Mouse (Mus musculus) hindbrain, embryonic 13.5 days (tissue): ENCODE measurements around the gene 5830473C10Rik. TPM values are rescaled to one million over a fixed set of nuclear protein-coding genes. Genes with fewer than 3 reads are reported as not detected.
"Not testable (repeated sequence)": the region's sequence is repeated elsewhere in the genome, so short reads cannot be mapped to it uniquely, and the experiment has no call there.

Experiments used
- ATAC-seq: fragments of 200-750 bp; cut with Nextera tagmentation; 2 replicates; pipeline ENCODE4 v1.8.0; 2017; ENCODE audit warnings: moderate TSS enrichment; ENCODE audit not compliant: low FRiP score
- H3K27ac ChIP-seq: fragments of 300-500 bp; sonication (generic); 2 replicates; pipeline ENCODE4 v1.5.1; 2015; ENCODE audit warnings: inconsistent platforms, mild to moderate bottlenecking, moderate library complexity
- H3K27me3 ChIP-seq: fragments of 300-500 bp; sonication (generic); 2 replicates; pipeline ENCODE4 v1.6.1; 2015; ENCODE audit warnings: mild to moderate bottlenecking, inconsistent platforms
- H3K36me3 ChIP-seq: fragments of 300-500 bp; sonication (generic); 2 replicates; pipeline ENCODE4 v1.6.1; 2015; ENCODE audit warnings: mild to moderate bottlenecking, inconsistent platforms
- H3K4me1 ChIP-seq: fragments of 300-500 bp; sonication (generic); replicated peaks from 2 replicates; pipeline ENCODE4 v1.6.1; 2015; ENCODE audit warnings: inconsistent platforms
- H3K4me2 ChIP-seq: fragments of 300-500 bp; sonication (generic); 2 replicates; pipeline ENCODE4 v1.6.1; 2015; ENCODE audit warnings: inconsistent platforms, mild to moderate bottlenecking, moderate library complexity
- H3K4me3 ChIP-seq: fragments of 300-500 bp; sonication (generic); 2 replicates; pipeline ENCODE4 v1.5.1; 2015; ENCODE audit warnings: mild to moderate bottlenecking, inconsistent platforms
- H3K9ac ChIP-seq: fragments of 300-500 bp; sonication (generic); 2 replicates; pipeline ENCODE4 v1.6.1; 2015; ENCODE audit warnings: mild to moderate bottlenecking, inconsistent platforms
- H3K9me3 ChIP-seq: fragments of 300-500 bp; sonication (generic); 2 replicates; pipeline ENCODE4 v1.6.1; 2016; ENCODE audit warnings: inconsistent platforms
- WGBS: fragments of 180-500 bp; shearing (Covaris S2); methylation state at CpG from one replicate; pipeline ENCODE4 v1.1.7; 2015; 5-methylcytosine and 5-hydroxymethylcytosine counted together
- polyA plus RNA-seq: library from polyadenylated mRNA; unstranded; fragments of >200 nt; fragmentation: Nextera tagmentation; extraction: Ambion mirVana; gene quantifications from 2 replicates; pipeline ENCODE4 v1.2.1, GENCODE M21; 2015

5830473C10Rik gene
- polyA plus RNA-seq, 1 experiment from 2014 or later, result not detected

- 65% methylated on average over 13 of the region's 13 CpGs for WGBS
- H3K4me2 ChIP-seq, result no peak overlapping the region
- no peaks in the 10 kb centered on the region for H3K36me3 ChIP-seq
- H3K9ac ChIP-seq, result no peak overlapping the region
- H3K4me1 ChIP-seq, result no peaks in the 10 kb centered on the region
- no peaks in the 10 kb centered on the region for H3K27me3 ChIP-seq
- no peaks in the 10 kb centered on the region for H3K9me3 ChIP-seq
- no peak for ATAC-seq
- H3K27ac ChIP-seq, result no peak overlapping the region
- H3K4me3 ChIP-seq, result no peak overlapping the region
Measured at GRCm38 (mm10) chr5:90603407-90603923, 42.6 kb downstream of the 5830473C10Rik start.

GRCm38 (mm10) chr5:90608906-90609305 is 48.0 kb downstream of the 5830473C10Rik start:
- no peak for ATAC-seq
- WGBS, result 67% methylated on average over 11 of the region's 11 CpGs
- Histone ChIP-seq H3K4me2 (no peak overlapping the region), H3K9ac (no peak overlapping the region), H3K27ac (no peak overlapping the region), H3K36me3 (no peaks in the 10 kb centered on the region), H3K9me3 (no peaks in the 10 kb centered on the region), H3K4me1 (no peaks in the 10 kb centered on the region), H3K27me3 (no peaks in the 10 kb centered on the region), H3K4me3 (no peak overlapping the region)

DNA sequence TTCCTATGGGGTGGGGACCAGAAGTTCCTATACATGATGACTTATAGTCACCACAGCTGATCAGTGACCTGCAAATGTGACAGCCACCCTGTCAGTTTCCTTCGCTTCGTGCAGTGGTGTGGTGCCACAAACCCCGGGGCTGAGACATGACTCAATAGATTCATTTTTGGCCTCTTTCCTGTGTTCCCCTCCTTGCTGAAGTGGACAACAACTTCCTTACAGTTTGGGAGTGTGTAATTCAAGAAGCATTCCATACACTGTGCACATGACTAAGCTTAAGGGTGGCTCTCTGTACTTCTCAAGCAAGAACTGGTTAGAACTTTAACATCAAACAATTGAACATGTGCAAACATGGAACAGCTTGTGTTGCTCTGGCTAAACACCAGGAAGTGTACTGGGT is 50.5 kb downstream of the 5830473C10Rik start:
- no peak overlapping the region for H3K27ac ChIP-seq
- H3K9me3 ChIP-seq, result no peaks in the 10 kb centered on the region
- ATAC-seq, result no peak
- WGBS, result 82% methylated on average over 3 of the region's 3 CpGs
- H3K4me3 ChIP-seq, result no peak overlapping the region
- no peaks in the 10 kb centered on the region for H3K4me1 ChIP-seq
- no peak overlapping the region for H3K9ac ChIP-seq
- H3K4me2 ChIP-seq, result no peak overlapping the region
- H3K27me3 ChIP-seq, result no peaks in the 10 kb centered on the region
- H3K36me3 ChIP-seq, result no peaks in the 10 kb centered on the region

DNA sequence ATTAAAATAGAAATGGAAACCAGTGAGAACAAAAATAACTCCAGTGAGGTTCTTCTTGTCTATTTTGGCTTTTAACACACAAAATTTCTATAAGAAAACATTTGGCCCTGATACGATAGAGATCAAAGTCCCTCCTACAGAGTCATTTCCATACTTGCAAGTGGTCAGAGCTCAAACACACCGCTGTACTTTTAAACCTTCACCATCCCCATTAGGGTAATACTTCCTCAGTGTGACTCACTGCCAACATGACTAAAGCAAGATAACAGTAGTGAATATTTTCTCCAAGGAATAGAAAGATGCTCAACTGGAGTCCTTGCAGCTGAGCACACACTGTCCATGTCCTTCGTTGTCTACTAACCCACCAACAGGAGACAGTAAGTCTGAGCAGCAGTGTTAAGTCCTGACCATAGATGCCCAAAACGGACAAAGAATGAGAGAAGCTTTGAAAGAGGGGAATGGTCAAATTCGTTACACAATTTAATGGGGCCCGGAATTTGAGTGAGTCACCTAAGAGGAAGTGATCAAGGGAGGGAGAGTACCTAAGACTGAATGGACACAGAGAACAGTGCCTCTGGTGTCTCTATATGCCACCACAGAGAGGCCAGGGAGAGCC is 51.2 kb downstream of the 5830473C10Rik start:
- no peaks in the 10 kb centered on the region for H3K36me3 ChIP-seq
- H3K4me2 ChIP-seq, result no peak overlapping the region
- H3K9me3 ChIP-seq, result no peaks in the 10 kb centered on the region
- H3K27ac ChIP-seq, result no peak overlapping the region
- no peak for ATAC-seq
- H3K27me3 ChIP-seq, result no peaks in the 10 kb centered on the region
- no peak overlapping the region for H3K4me3 ChIP-seq
- H3K9ac ChIP-seq, result no peak overlapping the region
- no peaks in the 10 kb centered on the region for H3K4me1 ChIP-seq
- 83% methylated on average over 6 of the region's 6 CpGs for WGBS

DNA sequence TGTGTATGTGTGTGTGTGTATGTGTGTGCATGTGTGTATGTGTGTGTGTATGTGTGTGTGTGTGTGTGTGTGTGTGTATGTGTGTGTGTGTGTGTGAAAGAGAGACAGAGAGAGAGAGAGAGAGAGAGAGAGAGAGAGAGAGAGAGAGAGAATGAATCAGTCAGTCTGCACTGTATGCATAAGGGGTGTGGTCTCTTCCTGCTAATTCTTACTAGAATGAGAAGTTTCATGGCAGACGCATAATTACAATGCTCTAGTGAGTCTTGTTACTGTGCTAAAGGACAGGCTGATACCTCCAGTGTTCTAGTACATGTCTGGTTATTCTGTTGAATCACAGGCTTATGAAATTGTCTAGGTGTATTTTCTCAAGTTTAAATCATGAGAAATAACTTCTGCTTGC is 51.8 kb downstream of the 5830473C10Rik start:
- not testable (repeated sequence) for H3K4me2 ChIP-seq, H3K9me3 ChIP-seq, ATAC-seq, H3K9ac ChIP-seq, H3K36me3 ChIP-seq, H3K4me3 ChIP-seq, H3K4me1 ChIP-seq, H3K27ac ChIP-seq, H3K27me3 ChIP-seq
- WGBS, result 90% methylated on average over 1 of the region's 1 CpGs

DNA sequence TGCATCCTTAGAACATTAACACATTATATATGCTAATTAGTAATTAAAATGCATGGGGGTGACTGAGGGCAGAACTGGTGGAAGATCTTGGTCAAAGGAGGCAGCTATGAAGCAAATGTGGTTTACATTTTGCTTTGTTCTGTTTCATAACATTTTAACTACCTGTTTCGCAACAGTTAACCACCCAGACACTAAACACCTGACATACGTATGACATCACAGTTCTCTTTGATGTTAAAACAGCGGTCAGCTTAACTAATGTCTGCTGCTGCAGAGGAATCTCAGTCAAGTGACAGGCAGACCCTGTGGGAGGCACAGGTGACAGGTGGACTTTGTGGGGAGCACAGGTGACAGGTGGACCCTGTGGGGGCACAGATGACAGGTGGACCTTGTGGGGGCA is 57.0 kb downstream of the 5830473C10Rik start:
- WGBS, result 90% methylated on average over 3 of the region's 3 CpGs
- no peak for ATAC-seq
- no peak overlapping the region for H3K4me3 ChIP-seq
- H3K36me3 ChIP-seq, result no peaks in the 10 kb centered on the region
- no peaks in the 10 kb centered on the region for H3K27me3 ChIP-seq
- no peak overlapping the region for H3K9ac ChIP-seq
- H3K9me3 ChIP-seq, result no peaks in the 10 kb centered on the region
- H3K4me1 ChIP-seq, result no peaks in the 10 kb centered on the region; the same call in 1 of the 2 replicates
- H3K27ac ChIP-seq, result no peak overlapping the region
- no peak overlapping the region for H3K4me2 ChIP-seq

DNA sequence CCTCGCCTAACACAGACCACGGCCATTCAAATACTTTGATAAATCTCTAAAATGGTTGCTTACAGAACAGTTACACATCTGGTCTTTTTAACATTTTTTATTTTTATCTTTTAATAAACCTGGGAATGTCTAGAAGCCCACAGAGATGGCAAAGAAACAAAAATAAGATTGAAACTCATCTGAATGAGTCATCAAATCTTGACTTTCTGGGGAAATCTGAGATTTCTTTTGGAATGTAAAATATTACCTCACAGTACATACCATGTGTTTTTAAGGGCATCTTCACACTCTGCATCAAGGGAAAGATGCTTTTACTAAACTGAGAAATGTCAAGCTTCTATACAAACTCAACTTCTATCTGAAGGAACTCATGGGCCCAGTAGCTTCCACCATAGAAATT is 60.4 kb downstream of the 5830473C10Rik start:
- Histone ChIP-seq H3K36me3 (no peaks in the 10 kb centered on the region), H3K9me3 (no peaks in the 10 kb centered on the region), H3K27ac (no peak overlapping the region), H3K4me2 (no peak overlapping the region), H3K27me3 (no peaks in the 10 kb centered on the region), H3K9ac (no peak overlapping the region), H3K4me1 (no peaks in the 10 kb centered on the region; the same call in 1 of the 2 replicates), H3K4me3 (no peak overlapping the region)
- WGBS, result 95% methylated on average over 2 of the region's 2 CpGs
- no peak for ATAC-seq

DNA sequence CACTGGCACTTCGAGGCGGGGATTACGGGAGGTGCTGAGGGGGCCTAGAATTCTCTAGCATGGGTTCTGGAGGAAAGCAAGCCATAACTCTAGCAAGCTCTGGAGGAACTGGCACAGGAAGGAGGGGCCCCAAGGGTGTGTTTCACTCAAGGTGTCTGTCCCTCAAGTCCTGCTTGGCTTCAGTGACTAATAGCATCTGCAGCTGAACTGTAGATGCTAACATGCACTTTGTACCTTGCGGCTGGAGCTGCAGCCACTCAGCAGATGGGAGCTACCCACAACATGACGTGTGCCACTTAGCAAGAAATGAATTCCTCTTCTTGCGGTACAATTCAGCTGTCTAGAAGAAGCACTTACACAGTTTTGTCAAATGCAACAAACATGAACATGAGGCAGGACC is 60.8 kb downstream of the 5830473C10Rik start:
- no peak for ATAC-seq
- no peak overlapping the region for H3K4me3 ChIP-seq
- no peaks in the 10 kb centered on the region; the same call in 1 of the 2 replicates for H3K4me1 ChIP-seq
- 98% methylated on average over 6 of the region's 6 CpGs for WGBS
- no peak overlapping the region for H3K9ac ChIP-seq
- no peak overlapping the region for H3K27ac ChIP-seq
- no peaks in the 10 kb centered on the region for H3K27me3 ChIP-seq
- H3K9me3 ChIP-seq, result no peaks in the 10 kb centered on the region
- H3K36me3 ChIP-seq, result no peaks in the 10 kb centered on the region
- no peak overlapping the region for H3K4me2 ChIP-seq

DNA sequence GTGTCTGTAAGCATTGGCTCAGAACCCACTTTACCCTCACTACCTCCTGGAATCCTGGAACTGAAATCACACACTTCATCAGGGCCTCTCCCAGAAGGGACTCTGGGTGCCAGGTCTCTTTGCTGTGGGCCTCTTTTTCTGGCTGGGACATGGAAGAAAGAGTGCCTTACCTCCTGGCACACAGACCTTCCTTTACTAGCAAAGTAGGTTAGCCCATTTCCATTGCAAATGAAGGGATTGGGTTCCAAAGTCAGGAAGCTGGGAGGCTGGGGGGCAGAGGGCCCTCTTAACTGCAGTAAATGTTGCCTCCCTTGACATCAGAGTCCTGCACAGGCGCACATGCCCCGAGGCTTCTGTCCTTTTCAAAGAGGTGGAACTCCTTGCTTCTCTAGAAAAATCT is 62.3 kb downstream of the 5830473C10Rik start:
- Histone ChIP-seq H3K9me3 (no peaks in the 10 kb centered on the region), H3K4me2 (no peak overlapping the region), H3K36me3 (no peaks in the 10 kb centered on the region), H3K27me3 (no peaks in the 10 kb centered on the region), H3K4me3 (no peak overlapping the region), H3K4me1 (no peaks in the 10 kb centered on the region), H3K9ac (no peak overlapping the region), H3K27ac (no peak overlapping the region)
- no peak for ATAC-seq
- 82% methylated on average over 2 of the region's 2 CpGs for WGBS

GRCm38 (mm10) chr5:90624708-90625425 is 64.0 kb downstream of the 5830473C10Rik start:
- no peak for ATAC-seq
- Histone ChIP-seq H3K4me3 (no peak overlapping the region), H3K9ac (no peak overlapping the region), H3K9me3 (no peaks in the 10 kb centered on the region), H3K27me3 (no peaks in the 10 kb centered on the region), H3K36me3 (no peaks in the 10 kb centered on the region), H3K4me1 (no peaks in the 10 kb centered on the region), H3K27ac (no peak overlapping the region), H3K4me2 (no peak overlapping the region)
- 80% methylated on average over 18 of the region's 18 CpGs for WGBS

- H3K27me3 ChIP-seq, result no peaks in the 10 kb centered on the region
- H3K4me2 ChIP-seq, result no peak overlapping the region
- no peak overlapping the region for H3K4me3 ChIP-seq
- no peak overlapping the region for H3K27ac ChIP-seq
- no peak for ATAC-seq
- WGBS, result 94% methylated on average over 4 of the region's 4 CpGs
- H3K4me1 ChIP-seq, result no peaks in the 10 kb centered on the region
- no peaks in the 10 kb centered on the region for H3K9me3 ChIP-seq
- no peaks in the 10 kb centered on the region for H3K36me3 ChIP-seq
- H3K9ac ChIP-seq, result no peak overlapping the region
Measured at GRCm38 (mm10) chr5:90627423-90627822, 66.5 kb downstream of the 5830473C10Rik start.

DNA sequence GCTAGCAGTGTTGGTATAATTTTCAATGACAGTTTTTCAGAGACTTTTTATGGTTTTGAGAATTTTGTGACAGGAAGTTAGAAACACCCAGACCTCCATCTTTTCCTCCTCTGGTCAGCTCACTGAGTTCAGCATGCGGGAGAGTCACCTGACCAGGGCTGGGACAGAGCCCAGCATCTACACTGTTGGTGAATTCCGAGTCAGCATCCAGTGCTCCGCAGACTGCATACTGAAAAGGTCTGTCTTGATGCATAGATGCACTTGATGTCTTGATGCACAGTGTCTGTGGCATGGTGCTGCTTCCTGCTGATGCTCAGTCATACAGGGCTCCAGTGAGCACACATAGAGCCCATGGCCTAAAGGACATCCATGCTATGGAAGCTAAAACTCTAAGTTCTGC is 67.1 kb downstream of the 5830473C10Rik start:
- no peak overlapping the region for H3K27ac ChIP-seq
- no peaks in the 10 kb centered on the region for H3K9me3 ChIP-seq
- H3K27me3 ChIP-seq, result no peaks in the 10 kb centered on the region
- no peak overlapping the region for H3K4me2 ChIP-seq
- WGBS, result 76% methylated on average over 3 of the region's 3 CpGs
- H3K9ac ChIP-seq, result no peak overlapping the region
- no peak for ATAC-seq
- no peak overlapping the region for H3K4me3 ChIP-seq
- H3K36me3 ChIP-seq, result no peaks in the 10 kb centered on the region
- no peaks in the 10 kb centered on the region for H3K4me1 ChIP-seq

DNA sequence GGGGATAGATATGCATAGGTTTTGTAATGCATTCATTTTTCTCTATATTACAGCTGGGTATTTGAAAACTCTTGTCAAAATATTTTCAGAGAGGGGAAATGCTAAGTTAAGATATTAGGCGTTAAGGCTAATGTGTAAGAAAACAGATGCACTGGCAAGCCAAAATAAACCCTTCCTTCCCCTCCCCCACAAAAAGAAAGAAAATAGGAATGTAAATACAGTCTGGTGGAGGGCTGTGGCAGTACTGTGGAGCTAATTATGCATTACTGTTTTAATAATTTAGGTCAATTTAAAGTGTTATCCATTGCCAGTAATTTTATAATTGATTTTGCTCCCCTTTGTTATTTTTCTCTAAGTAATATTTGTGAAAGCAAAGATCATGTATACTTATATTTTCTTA is 67.6 kb downstream of the 5830473C10Rik start:
- H3K9ac ChIP-seq, result no peak overlapping the region
- no peak overlapping the region for H3K4me3 ChIP-seq
- H3K4me2 ChIP-seq, result no peak overlapping the region
- no peak overlapping the region for H3K27ac ChIP-seq
- H3K9me3 ChIP-seq, result no peaks in the 10 kb centered on the region
- ATAC-seq, result no peak
- H3K4me1 ChIP-seq, result no peaks in the 10 kb centered on the region
- H3K36me3 ChIP-seq, result no peaks in the 10 kb centered on the region
- WGBS, result 68% methylated on average over 1 of the region's 1 CpGs
- no peaks in the 10 kb centered on the region for H3K27me3 ChIP-seq
